Mouse (Mus musculus): ENCODE measurements at regions not wholly inside any gene's neighbourhood (a gene's known extent, or its start where the extent isn't known, plus 50 kb on each side); places are given as distances from the start of the nearest gene placed in this dataset.

DNA sequence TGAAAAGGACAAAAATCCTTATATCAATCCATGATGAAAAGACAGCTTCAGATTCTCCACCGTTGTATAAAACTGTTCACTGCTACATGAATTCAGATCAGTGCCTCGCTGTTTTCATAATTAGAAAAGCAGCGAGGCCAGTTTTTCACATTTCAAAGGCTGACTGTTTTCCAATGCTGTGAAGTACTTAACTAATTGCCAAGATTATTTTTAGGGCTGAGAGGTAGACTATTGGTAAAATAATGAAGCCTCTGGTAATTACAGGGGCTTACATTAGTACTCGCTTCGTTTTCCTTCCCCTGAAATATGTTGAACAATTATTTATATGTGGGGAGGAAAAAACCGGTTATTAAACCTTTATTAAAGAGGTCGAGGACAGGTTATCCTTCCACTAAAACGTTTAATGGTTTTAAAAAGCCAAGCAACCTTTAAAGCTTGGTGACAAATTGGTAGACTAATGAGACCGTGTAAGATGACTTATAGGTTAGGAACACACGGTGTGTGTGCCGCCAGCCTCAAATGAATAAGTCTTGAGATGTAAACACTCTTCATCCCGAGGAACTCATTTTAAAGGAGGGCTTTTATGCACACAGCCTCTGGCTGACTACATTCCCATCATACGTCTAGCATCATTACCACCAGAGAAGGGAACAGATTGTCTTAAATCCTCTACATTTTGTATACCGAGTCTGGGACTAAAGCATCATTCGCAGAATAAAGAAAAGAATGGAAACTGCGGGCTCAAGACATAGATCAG, 465.7 kb downstream of the Galc start:
- no peak for TF ChIP-seq CTCF (IDR thresholded peaks at IDR 0.05; ENCODE audit: insufficient read depth, low read length)
- no peak for TF ChIP-seq POLR2A (IDR thresholded peaks at IDR 0.05; ENCODE audit: borderline replicate concordance, extremely low read depth, low read depth, low read length)

Measured in lung, adult 2 months (tissue).